Mouse (Mus musculus): Measurements from ENCODE around the gene Pcbp3. TPM values are rescaled to one million over a fixed set of nuclear protein-coding genes. Genes with fewer than 3 reads are reported as not detected.

Pcbp3 gene
- polyA plus RNA-seq, 1 experiment from 2014 or later, result 45.2 TPM

GRCm38 (mm10) chr10:76902588-76902987 lies 59.1 kb downstream of the Pcbp3 start:
- Histone ChIP-seq H3K9me3 (ENCODE audit: control insufficient read depth, low read length) (no peaks in the 10 kb centered on the region), H3K27me3 (ENCODE audit: control insufficient read depth, insufficient read depth, low read length) (no peaks in the 10 kb centered on the region), H3K9ac (no peak overlapping the region), H3K4me1 (replicated peaks; ENCODE audit: control insufficient read depth, insufficient read depth, low read length) (peaks cover 15% of the 10 kb centered on the region; the same call in 1 of the 2 replicates), H3K4me3 (replicated peaks; ENCODE audit: low read length) (no peak overlapping the region), H3K27ac (peak overlapping the region; percentile 49), H3K4me2 (replicated peaks) (no peak overlapping the region), H3K36me3 (replicated peaks; ENCODE audit: control insufficient read depth, insufficient read depth) (no peaks in the 10 kb centered on the region)
- DNase-seq (ENCODE audit: low spot score) (peak; percentile 34), ATAC-seq (ENCODE audit: low FRiP score) (peak; percentile 53; the same call in 1 of the 2 replicates)
- 19% methylated on average over 6 of the region's 6 CpGs for WGBS

DNA sequence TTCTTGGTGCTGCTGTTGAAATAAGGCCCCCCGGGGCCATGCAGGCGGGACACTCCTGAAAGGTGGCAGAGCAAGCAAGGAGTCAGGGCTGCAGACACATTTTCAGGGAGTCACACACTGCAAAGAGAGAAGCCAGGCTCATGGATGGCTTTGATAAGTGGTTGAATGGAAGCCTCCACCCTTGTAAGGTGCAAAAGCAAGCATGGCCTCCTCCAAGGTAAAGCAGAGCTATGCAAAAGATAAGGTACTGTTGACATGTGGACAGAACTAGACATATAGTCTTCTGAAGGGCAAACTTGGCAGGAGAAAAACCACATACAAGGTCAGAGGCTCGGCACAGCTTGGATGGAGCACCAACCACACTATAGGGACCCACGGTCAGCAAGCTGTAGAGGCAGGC lies 63.3 kb downstream of the Pcbp3 start:
- Histone ChIP-seq H3K27ac (no peak overlapping the region), H3K4me1 (replicated peaks; ENCODE audit: control insufficient read depth, insufficient read depth, low read length) (peaks cover 7% of the 10 kb centered on the region; the same call in 1 of the 2 replicates), H3K4me3 (replicated peaks; ENCODE audit: low read length) (no peak overlapping the region), H3K4me2 (replicated peaks) (no peak overlapping the region), H3K27me3 (ENCODE audit: control insufficient read depth, insufficient read depth, low read length) (no peaks in the 10 kb centered on the region), H3K9ac (no peak overlapping the region), H3K9me3 (ENCODE audit: control insufficient read depth, low read length) (peaks cover 7% of the 10 kb centered on the region; the same call in 1 of the 2 replicates), H3K36me3 (replicated peaks; ENCODE audit: control insufficient read depth, insufficient read depth) (no peaks in the 10 kb centered on the region)
- no peak for DNase-seq (ENCODE audit: low spot score)
- no peak for ATAC-seq (ENCODE audit: low FRiP score)
- 96% methylated on average over 4 of the region's 4 CpGs for WGBS

GRCm38 (mm10) chr10:76891456-76891855 lies 70.2 kb downstream of the Pcbp3 start:
- no peaks in the 10 kb centered on the region for H3K27me3 ChIP-seq (ENCODE audit: control insufficient read depth, insufficient read depth, low read length)
- 96% methylated on average over 2 of the region's 2 CpGs for WGBS
- no peak overlapping the region for H3K27ac ChIP-seq
- no peaks in the 10 kb centered on the region for H3K36me3 ChIP-seq (replicated peaks; ENCODE audit: control insufficient read depth, insufficient read depth)
- no peak for DNase-seq (ENCODE audit: low spot score)
- no peak overlapping the region for H3K4me3 ChIP-seq (replicated peaks; ENCODE audit: low read length)
- H3K9me3 ChIP-seq (ENCODE audit: control insufficient read depth, low read length), result peaks cover 7% of the 10 kb centered on the region; the same call in 1 of the 2 replicates
- no peaks in the 10 kb centered on the region for H3K4me1 ChIP-seq (replicated peaks; ENCODE audit: control insufficient read depth, insufficient read depth, low read length)
- ATAC-seq (ENCODE audit: low FRiP score), result no peak
- no peak overlapping the region for H3K9ac ChIP-seq
- H3K4me2 ChIP-seq (replicated peaks), result no peak overlapping the region

DNA sequence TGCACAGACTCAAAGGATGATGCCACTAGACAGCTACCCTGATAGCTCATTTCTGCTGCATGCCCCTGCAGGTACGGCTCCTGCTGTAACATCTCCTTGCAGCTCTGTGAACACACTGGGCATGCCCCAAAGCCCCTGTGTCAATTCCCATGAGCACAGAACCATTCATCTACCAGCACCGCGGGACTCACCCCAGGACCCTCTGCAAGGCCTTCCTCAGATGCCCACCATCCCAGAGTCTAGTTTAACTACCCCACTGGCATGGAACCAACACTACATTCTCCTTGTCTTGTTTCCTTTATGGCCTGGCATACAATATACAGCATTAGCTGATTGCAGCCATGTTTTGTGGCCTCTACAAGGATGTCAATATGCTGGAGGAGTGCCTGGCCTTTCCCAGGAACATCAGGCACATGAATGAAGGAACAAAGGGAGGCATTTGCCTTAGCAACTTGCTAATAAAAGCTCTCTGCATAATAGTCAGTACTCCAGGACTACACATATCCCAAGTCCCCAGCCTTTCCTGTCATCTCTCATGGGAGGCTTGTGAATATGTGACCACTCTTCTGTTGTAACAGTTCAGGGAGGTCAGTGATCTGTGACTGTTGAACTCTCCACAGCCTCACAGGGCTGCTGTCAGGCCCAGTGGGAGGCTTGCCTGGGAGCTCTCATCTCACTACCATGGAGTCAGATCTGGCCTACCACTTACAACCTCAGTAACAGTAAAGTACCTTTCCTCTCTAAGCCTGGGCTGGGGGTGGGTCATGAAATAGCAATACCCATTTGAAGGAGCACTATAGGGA lies 78.0 kb downstream of the Pcbp3 start:
- Histone ChIP-seq H3K27ac (peak overlapping the region; percentile 54), H3K9ac (no peak overlapping the region), H3K9me3 (ENCODE audit: control insufficient read depth, low read length) (no peaks in the 10 kb centered on the region), H3K36me3 (replicated peaks; ENCODE audit: control insufficient read depth, insufficient read depth) (no peaks in the 10 kb centered on the region), H3K4me1 (replicated peaks; ENCODE audit: control insufficient read depth, insufficient read depth, low read length) (peaks cover 22% of the 10 kb centered on the region; the same call in 1 of the 2 replicates), H3K4me2 (replicated peaks) (no peak overlapping the region), H3K4me3 (replicated peaks; ENCODE audit: low read length) (no peak overlapping the region), H3K27me3 (ENCODE audit: control insufficient read depth, insufficient read depth, low read length) (no peaks in the 10 kb centered on the region)
- ATAC-seq (ENCODE audit: low FRiP score) (no peak), DNase-seq (ENCODE audit: low spot score) (no peak)
- 52% methylated on average over 3 of the region's 3 CpGs for WGBS

- H3K27me3 ChIP-seq (ENCODE audit: control insufficient read depth, insufficient read depth, low read length), result no peaks in the 10 kb centered on the region
- no peak overlapping the region for H3K4me2 ChIP-seq (replicated peaks)
- H3K36me3 ChIP-seq (replicated peaks; ENCODE audit: control insufficient read depth, insufficient read depth), result no peaks in the 10 kb centered on the region
- peaks cover 22% of the 10 kb centered on the region; the same call in 1 of the 2 replicates for H3K4me1 ChIP-seq (replicated peaks; ENCODE audit: control insufficient read depth, insufficient read depth, low read length)
- peak overlapping the region; percentile 54 for H3K27ac ChIP-seq
- no peaks in the 10 kb centered on the region for H3K9me3 ChIP-seq (ENCODE audit: control insufficient read depth, low read length)
- no peak overlapping the region for H3K4me3 ChIP-seq (replicated peaks; ENCODE audit: low read length)
- 52% methylated on average over 17 of the region's 17 CpGs for WGBS
- peak overlapping the region; percentile 39; the same call in 1 of the 2 replicates for H3K9ac ChIP-seq
- ATAC-seq (ENCODE audit: low FRiP score) (peak; percentile 65), DNase-seq (ENCODE audit: low spot score) (peak; percentile 36)
Observed at GRCm38 (mm10) chr10:76882644-76883441, 78.8 kb downstream of the Pcbp3 start.

GRCm38 (mm10) chr10:76881900-76882299 lies 79.8 kb downstream of the Pcbp3 start:
- no peak for DNase-seq (ENCODE audit: low spot score)
- H3K27ac ChIP-seq, result no peak overlapping the region

DNA sequence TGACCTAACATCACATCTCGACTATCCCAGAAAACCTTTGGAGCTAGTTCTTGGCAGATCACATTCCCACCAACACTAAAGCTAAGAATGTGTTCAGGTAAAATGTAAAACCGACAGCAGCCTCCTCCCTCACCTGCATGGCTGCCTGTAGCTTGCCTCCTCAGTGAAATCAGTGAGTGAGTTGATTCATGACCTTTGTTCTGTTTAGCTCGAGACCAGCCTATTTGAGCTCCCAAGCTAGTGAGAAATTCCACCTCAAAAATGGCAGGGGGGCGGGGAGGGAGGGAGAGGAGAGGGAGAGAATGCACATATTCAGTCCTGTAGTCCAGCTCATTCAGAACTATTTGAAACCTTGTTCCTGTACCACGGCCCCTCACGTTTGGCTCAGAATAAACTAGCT lies 86.4 kb downstream of the Pcbp3 start:
- no peak for ATAC-seq (ENCODE audit: low FRiP score)
- WGBS, result 82% methylated on average over 6 of the region's 6 CpGs
- Histone ChIP-seq H3K4me2 (replicated peaks) (no peak overlapping the region), H3K4me3 (replicated peaks; ENCODE audit: low read length) (no peak overlapping the region), H3K9me3 (ENCODE audit: control insufficient read depth, low read length) (no peaks in the 10 kb centered on the region), H3K4me1 (replicated peaks; ENCODE audit: control insufficient read depth, insufficient read depth, low read length) (no peaks in the 10 kb centered on the region), H3K36me3 (replicated peaks; ENCODE audit: control insufficient read depth, insufficient read depth) (no peaks in the 10 kb centered on the region), H3K9ac (no peak overlapping the region), H3K27me3 (ENCODE audit: control insufficient read depth, insufficient read depth, low read length) (no peaks in the 10 kb centered on the region), H3K27ac (no peak overlapping the region)
- DNase-seq (ENCODE audit: low spot score), result no peak

More at GRCm38 (mm10) chr10:76881900-76882299, 79.8 kb downstream of the Pcbp3 start:
- Histone ChIP-seq H3K4me3 (replicated peaks; ENCODE audit: low read length) (no peak overlapping the region), H3K27me3 (ENCODE audit: control insufficient read depth, insufficient read depth, low read length) (no peaks in the 10 kb centered on the region), H3K36me3 (replicated peaks; ENCODE audit: control insufficient read depth, insufficient read depth) (no peaks in the 10 kb centered on the region), H3K9me3 (ENCODE audit: control insufficient read depth, low read length) (no peaks in the 10 kb centered on the region), H3K9ac (no peak overlapping the region), H3K4me2 (replicated peaks) (no peak overlapping the region), H3K4me1 (replicated peaks; ENCODE audit: control insufficient read depth, insufficient read depth, low read length) (peaks cover 22% of the 10 kb centered on the region; the same call in 1 of the 2 replicates)
- 59% methylated on average over 5 of the region's 5 CpGs for WGBS
- ATAC-seq (ENCODE audit: low FRiP score), result peak; percentile 24; the same call in 1 of the 2 replicates

GRCm38 (mm10) chr10:76874879-76875278 lies 86.8 kb downstream of the Pcbp3 start:
- Histone ChIP-seq H3K4me3 (replicated peaks; ENCODE audit: low read length) (no peak overlapping the region), H3K4me1 (replicated peaks; ENCODE audit: control insufficient read depth, insufficient read depth, low read length) (no peaks in the 10 kb centered on the region), H3K36me3 (replicated peaks; ENCODE audit: control insufficient read depth, insufficient read depth) (no peaks in the 10 kb centered on the region), H3K9ac (no peak overlapping the region), H3K27me3 (ENCODE audit: control insufficient read depth, insufficient read depth, low read length) (no peaks in the 10 kb centered on the region), H3K9me3 (ENCODE audit: control insufficient read depth, low read length) (no peaks in the 10 kb centered on the region), H3K4me2 (replicated peaks) (no peak overlapping the region), H3K27ac (no peak overlapping the region)
- WGBS, result 88% methylated on average over 5 of the region's 5 CpGs
- no peak for DNase-seq (ENCODE audit: low spot score)
- no peak for ATAC-seq (ENCODE audit: low FRiP score)

DNA sequence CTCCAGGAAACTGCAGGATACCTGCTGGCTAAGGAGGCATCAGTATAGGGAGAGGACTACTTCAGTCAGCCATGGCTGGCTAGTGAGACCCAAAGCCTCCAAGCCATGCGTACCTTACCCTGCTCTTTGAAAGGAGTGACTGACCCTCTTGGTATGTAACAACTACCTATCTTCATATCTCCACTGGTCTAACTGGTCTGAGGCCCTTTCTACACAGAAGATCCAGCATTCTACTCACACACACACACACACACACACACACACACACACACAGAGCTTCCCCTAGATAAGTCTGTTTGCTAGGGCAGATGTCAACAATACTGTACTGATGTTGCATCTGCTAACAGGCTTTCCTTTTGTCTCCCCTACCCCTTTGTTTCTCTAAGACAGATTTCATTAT lies 87.3 kb downstream of the Pcbp3 start:
- no peaks in the 10 kb centered on the region for H3K9me3 ChIP-seq (ENCODE audit: control insufficient read depth, low read length)
- H3K36me3 ChIP-seq (replicated peaks; ENCODE audit: control insufficient read depth, insufficient read depth), result no peaks in the 10 kb centered on the region
- no peak overlapping the region for H3K4me3 ChIP-seq (replicated peaks; ENCODE audit: low read length)
- no peaks in the 10 kb centered on the region for H3K27me3 ChIP-seq (ENCODE audit: control insufficient read depth, insufficient read depth, low read length)
- H3K9ac ChIP-seq, result no peak overlapping the region
- no peak for DNase-seq (ENCODE audit: low spot score)
- 95% methylated on average over 1 of the region's 1 CpGs for WGBS
- ATAC-seq (ENCODE audit: low FRiP score), result no peak
- H3K27ac ChIP-seq, result no peak overlapping the region
- H3K4me2 ChIP-seq (replicated peaks), result no peak overlapping the region
- no peaks in the 10 kb centered on the region for H3K4me1 ChIP-seq (replicated peaks; ENCODE audit: control insufficient read depth, insufficient read depth, low read length)
